Mouse (Mus musculus) thymus, adult 2 months (tissue): ENCODE data around the gene Slc9a7. TPM values are rescaled to one million over a fixed set of nuclear protein-coding genes. Genes with fewer than 3 reads are reported as not detected.

Experiments
- DNase-seq: peaks from one replicate; pipeline ENCODE4 v3.0.0; 2021
- H3K27ac ChIP-seq: fragments of 200-500 bp; 2 replicates; pipeline ENCODE4 v1.5.1; 2012; ENCODE audit warnings: low read length, control low read depth; ENCODE audit not compliant: control insufficient read depth, insufficient read depth
- H3K27me3 ChIP-seq: fragments of 200-500 bp; 2 replicates; pipeline ENCODE4 v1.6.1; 2012; ENCODE audit warnings: mild to moderate bottlenecking, low read length, moderate library complexity, mixed read lengths; ENCODE audit not compliant: control insufficient read depth, insufficient read depth
- H3K36me3 ChIP-seq: fragments of 200-500 bp; 2 replicates; pipeline ENCODE4 v1.6.1; 2012; ENCODE audit warnings: mild to moderate bottlenecking, low read length, moderate library complexity; ENCODE audit not compliant: control insufficient read depth, insufficient read depth
- H3K4me1 ChIP-seq: fragments of 200-500 bp; replicated peaks from 2 replicates; pipeline ENCODE4 v1.6.1; 2012; ENCODE audit warnings: low read length; ENCODE audit not compliant: control insufficient read depth, insufficient read depth
- H3K4me3 ChIP-seq: fragments of 200-500 bp; 2 replicates; pipeline ENCODE4 v1.5.1; 2012; ENCODE audit warnings: mild to moderate bottlenecking, low read length, control low read depth, moderate library complexity; ENCODE audit not compliant: control insufficient read depth, insufficient read depth
- CTCF ChIP-seq: fragments of 200-500 bp; IDR thresholded peaks from 2 replicates; pipeline ENCODE4 v1.5.1; 2012; ENCODE audit warnings: mild to moderate bottlenecking, control low read depth, low read length, moderate library complexity, borderline replicate concordance; ENCODE audit not compliant: control insufficient read depth, poor library complexity, insufficient read depth; ENCODE audit errors: extremely low read depth
- POLR2A ChIP-seq: fragments of 200-500 bp; IDR thresholded peaks from 2 replicates; pipeline ENCODE4 v1.6.1; 2012; ENCODE audit warnings: mild to moderate bottlenecking, low read length, control low read depth, moderate library complexity; ENCODE audit not compliant: control insufficient read depth, poor library complexity, insufficient read depth; ENCODE audit errors: extremely low read depth
- WGBS: fragments of 180-500 bp; shearing (Covaris S2); methylation state at CpG from one replicate; pipeline ENCODE4 v1.1.7; 2018; 5-methylcytosine and 5-hydroxymethylcytosine counted together
- polyA plus RNA-seq: library from polyadenylated mRNA; depleted of rRNA; stranded (reverse); fragments of >200 nt; gene quantifications from 2 replicates; pipeline ENCODE4 v1.2.3, GENCODE M21; 2012

Gene Slc9a7
- polyA plus RNA-seq, 1 experiment, result 6.6 TPM

DNA sequence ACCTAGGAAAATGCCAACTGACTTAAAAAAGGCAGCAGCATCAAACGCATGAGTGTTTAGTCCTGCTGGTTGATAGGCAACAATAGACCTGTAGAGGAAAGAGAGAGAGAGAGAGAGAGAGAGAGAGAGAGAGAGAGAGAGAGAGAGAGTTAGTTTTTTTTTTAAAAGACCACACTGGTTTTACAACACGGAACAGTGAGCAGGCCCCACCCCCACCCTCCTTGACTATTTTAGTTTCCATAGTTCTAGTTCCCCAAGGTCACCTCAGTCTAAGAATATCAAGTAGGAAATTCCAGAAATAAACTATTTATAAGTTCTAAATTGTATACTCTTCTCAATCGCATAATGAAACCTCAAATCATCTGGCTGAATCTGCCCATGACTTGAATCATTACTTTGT lies 126.6 kb downstream of the Slc9a7 start:
- H3K27ac ChIP-seq, result no peak overlapping the region
- H3K4me3 ChIP-seq, result no peak overlapping the region
- TF ChIP-seq CTCF (no peak), POLR2A (no peak)
- H3K36me3 ChIP-seq, result no peaks in the 10 kb centered on the region
- 78% methylated on average over 3 of the region's 3 CpGs for WGBS
- no peak for DNase-seq
- no peaks in the 10 kb centered on the region for H3K4me1 ChIP-seq
- H3K27me3 ChIP-seq, result no peaks in the 10 kb centered on the region

DNA sequence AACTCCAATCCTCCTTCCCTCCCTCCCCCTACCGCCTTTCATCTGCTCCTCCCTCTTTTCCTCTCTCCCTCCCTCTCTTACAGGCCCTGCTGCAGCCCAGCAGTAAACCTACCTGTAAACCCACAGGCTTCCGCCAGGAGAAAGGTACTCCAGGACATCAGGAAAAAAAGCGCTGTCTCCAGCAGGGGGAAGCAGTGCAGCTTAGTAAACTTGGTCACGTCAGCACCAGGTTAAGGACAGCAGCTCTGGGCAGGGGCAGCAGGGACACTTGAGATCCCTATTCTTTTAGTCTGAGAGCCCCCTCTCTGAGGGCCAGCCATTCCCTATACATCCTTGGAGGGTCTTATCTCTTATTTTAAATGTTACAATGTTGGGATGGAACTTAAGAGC lies 129.3 kb downstream of the Slc9a7 start:
- H3K27me3 ChIP-seq, result no peaks in the 10 kb centered on the region
- H3K4me1 ChIP-seq, result no peaks in the 10 kb centered on the region
- peak; percentile 2 for DNase-seq
- H3K4me3 ChIP-seq, result no peak overlapping the region
- no peak overlapping the region for H3K27ac ChIP-seq
- no peak for TF ChIP-seq POLR2A
- no peak for TF ChIP-seq CTCF
- 66% methylated on average over 4 of the region's 4 CpGs for WGBS
- H3K36me3 ChIP-seq, result no peaks in the 10 kb centered on the region

GRCm38 (mm10) chrX:20161687-20162321 lies 129.8 kb downstream of the Slc9a7 start:
- TF ChIP-seq POLR2A (no peak), CTCF (no peak)
- H3K36me3 ChIP-seq, result no peaks in the 10 kb centered on the region
- 89% methylated on average over 9 of the region's 9 CpGs for WGBS
- no peaks in the 10 kb centered on the region for H3K27me3 ChIP-seq
- no peak for DNase-seq
- no peak overlapping the region for H3K4me3 ChIP-seq
- no peak overlapping the region for H3K27ac ChIP-seq
- no peaks in the 10 kb centered on the region for H3K4me1 ChIP-seq

GRCm38 (mm10) chrX:20160301-20160700 lies 131.3 kb downstream of the Slc9a7 start:
- no peaks in the 10 kb centered on the region for H3K36me3 ChIP-seq
- no peak overlapping the region for H3K27ac ChIP-seq
- no peak for DNase-seq
- no peaks in the 10 kb centered on the region for H3K27me3 ChIP-seq
- TF ChIP-seq POLR2A (no peak), CTCF (no peak)
- no peaks in the 10 kb centered on the region for H3K4me1 ChIP-seq
- 87% methylated on average over 1 of the region's 1 CpGs for WGBS
- no peak overlapping the region for H3K4me3 ChIP-seq

DNA sequence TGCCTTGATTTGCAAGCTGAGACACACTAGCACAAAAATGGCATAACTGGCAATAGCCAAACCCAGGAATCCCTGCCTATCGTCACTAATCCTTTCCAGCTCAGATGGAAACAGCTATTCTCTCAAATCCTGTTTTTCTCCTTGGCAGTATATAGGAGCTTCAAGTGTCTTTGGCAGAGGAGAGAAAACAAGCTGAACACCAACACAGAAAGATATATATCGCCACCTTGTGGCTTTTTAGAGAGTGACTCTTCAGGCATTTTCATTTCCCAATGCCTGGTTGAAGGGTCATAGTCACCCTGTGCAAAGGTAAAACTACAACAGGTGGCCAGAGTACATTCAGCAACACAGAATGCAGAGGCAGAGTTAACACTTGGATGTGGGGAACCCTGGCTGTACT lies 134.1 kb downstream of the Slc9a7 start:
- TF ChIP-seq CTCF (no peak), POLR2A (no peak)
- H3K27me3 ChIP-seq, result no peaks in the 10 kb centered on the region
- no peaks in the 10 kb centered on the region for H3K36me3 ChIP-seq
- DNase-seq, result no peak
- no peak overlapping the region for H3K27ac ChIP-seq
- no peak overlapping the region for H3K4me3 ChIP-seq
- 48% methylated on average over 2 of the region's 2 CpGs for WGBS
- H3K4me1 ChIP-seq, result no peaks in the 10 kb centered on the region

DNA sequence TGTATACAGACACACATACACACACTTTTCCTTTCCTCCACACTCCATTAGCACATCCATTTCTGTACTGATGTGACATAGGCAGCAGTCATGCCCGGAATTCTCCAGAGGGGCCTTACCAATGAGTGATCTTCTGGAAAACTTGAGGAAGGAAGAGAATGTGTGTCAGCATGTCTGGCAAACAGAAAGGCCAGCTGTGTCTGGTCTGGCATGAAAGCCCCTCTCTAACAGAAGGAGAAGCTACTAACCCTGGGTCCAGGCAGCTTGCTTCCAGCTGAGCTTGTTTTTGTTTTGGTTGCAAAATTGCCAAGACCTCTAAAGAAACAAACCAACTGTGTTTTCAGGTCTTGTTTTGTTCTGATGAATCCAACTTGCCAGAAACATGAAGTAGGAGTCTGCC lies 162.1 kb downstream of the Slc9a7 start:
- H3K4me3 ChIP-seq, result no peak overlapping the region
- no peak for TF ChIP-seq POLR2A
- no peak for TF ChIP-seq CTCF
- H3K36me3 ChIP-seq, result no peaks in the 10 kb centered on the region
- 94% methylated on average over 1 of the region's 1 CpGs for WGBS
- H3K27ac ChIP-seq, result no peak overlapping the region
- no peak for DNase-seq
- no peaks in the 10 kb centered on the region for H3K4me1 ChIP-seq
- H3K27me3 ChIP-seq, result no peaks in the 10 kb centered on the region

DNA sequence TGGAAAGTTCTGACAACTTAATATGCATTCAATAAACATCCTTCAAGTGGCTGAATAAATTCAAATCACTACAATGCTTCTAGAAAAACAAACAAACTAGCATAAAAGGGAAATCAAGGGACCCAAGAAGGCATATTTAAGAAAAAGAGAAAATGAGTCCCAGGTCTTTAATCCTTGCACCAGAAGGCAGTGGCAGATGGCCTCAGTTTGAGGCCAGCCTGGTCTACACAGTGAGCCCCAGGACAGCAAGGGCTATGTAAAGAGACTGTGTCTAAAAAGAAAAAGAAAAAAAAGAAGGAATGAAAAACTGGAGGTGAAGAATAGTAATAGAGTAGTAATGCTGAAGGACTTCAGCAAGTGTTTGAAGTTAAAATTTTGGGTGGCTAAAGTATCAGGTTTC lies 162.7 kb downstream of the Slc9a7 start:
- no peak for DNase-seq
- Histone ChIP-seq H3K4me3 (no peak overlapping the region), H3K27me3 (no peaks in the 10 kb centered on the region), H3K27ac (no peak overlapping the region), H3K36me3 (no peaks in the 10 kb centered on the region), H3K4me1 (no peaks in the 10 kb centered on the region)
- TF ChIP-seq CTCF (no peak), POLR2A (no peak)
